Mouse (Mus musculus) ES-E14 (cell line): ENCODE measurements around the gene Lancl2. TPM values are rescaled to one million over a fixed set of nuclear protein-coding genes. Genes with fewer than 3 reads are reported as not detected.

Experiments used
- DNase-seq: peaks from one replicate; pipeline ENCODE4 v3.0.0-alpha.2; 2013; ENCODE audit warnings: low read depth, low spot score
- H3K27ac ChIP-seq: 2 replicates; pipeline ENCODE4 v1.5.1; 2012; ENCODE audit warnings: low read depth, mild to moderate bottlenecking, low read length, moderate library complexity, mixed read lengths; ENCODE audit not compliant: poor library complexity, insufficient read depth, severe bottlenecking
- H3K36me3 ChIP-seq: 2 replicates; pipeline ENCODE4 v1.6.1; 2012; ENCODE audit warnings: mild to moderate bottlenecking, low read length, moderate library complexity, mixed read lengths; ENCODE audit not compliant: control insufficient read depth, poor library complexity, insufficient read depth, severe bottlenecking
- H3K4me1 ChIP-seq, 2 experiments: fragments of 150-350 bp in 1 of 2; sonication (generic) in 1 of 2; 2 replicates each; pipeline ENCODE4 v1.6.1; 2012; ENCODE audit warnings: low read length in 2 of 2, mild to moderate bottlenecking in 1 of 2, mixed read lengths in 1 of 2; ENCODE audit not compliant: control insufficient read depth in 2 of 2, insufficient read depth in 2 of 2, poor library complexity in 1 of 2
- H3K4me3 ChIP-seq, 2 experiments: fragments of 150-350 bp in 1 of 2; sonication (generic) in 1 of 2; 2 replicates each; pipeline ENCODE4 v1.5.1; 2012; ENCODE audit warnings: low read length in 2 of 2, low read depth in 1 of 2, mild to moderate bottlenecking in 1 of 2, mixed read lengths in 1 of 2; ENCODE audit not compliant: insufficient read depth in 1 of 2, poor library complexity in 1 of 2, severe bottlenecking in 1 of 2
- H3K9ac ChIP-seq: 2 replicates; pipeline ENCODE4 v1.6.1; 2012; ENCODE audit warnings: low read depth, mild to moderate bottlenecking, low read length, mixed read lengths; ENCODE audit not compliant: poor library complexity, insufficient read depth, severe bottlenecking
- H3K9me3 ChIP-seq: fragments of 150-350 bp; sonication (generic); 2 replicates; pipeline ENCODE4 v1.6.1; 2012; ENCODE audit warnings: low read depth, mild to moderate bottlenecking, low read length; ENCODE audit not compliant: control insufficient read depth, insufficient read depth
- CHD2 ChIP-seq: IDR thresholded peaks from 2 replicates; pipeline ENCODE4 v1.6.1; 2014; ENCODE audit warnings: mild to moderate bottlenecking, low read depth, low read length, inconsistent platforms
- HCFC1 ChIP-seq: IDR thresholded peaks from 2 replicates; pipeline ENCODE4 v1.6.1; 2012; ENCODE audit warnings: low read length, inconsistent platforms, borderline replicate concordance; ENCODE audit not compliant: insufficient read depth
- MAFK ChIP-seq: IDR thresholded peaks from 2 replicates; pipeline ENCODE4 v1.6.1; 2014; ENCODE audit warnings: mild to moderate bottlenecking, low read depth, low read length, inconsistent platforms; ENCODE audit not compliant: insufficient read depth
- ZC3H11A ChIP-seq: IDR thresholded peaks from 2 replicates; pipeline ENCODE4 v1.6.1; 2012; ENCODE audit warnings: low read depth, mild to moderate bottlenecking, inconsistent platforms, low read length, borderline replicate concordance
- ZNF384 ChIP-seq: IDR thresholded peaks from 2 replicates; pipeline ENCODE4 v1.6.1; 2012; ENCODE audit warnings: low read depth, low read length, inconsistent platforms
- in situ Hi-C, 2 experiments: fragments of 600-800 bp; cut with MboI; formaldehyde crosslinking; loops; one replicate each; pipeline ENCODE4 v1.15.1; 2025; ENCODE audit warnings: low sequenced_read_pairs in 2 of 2, inconsistent platforms in 1 of 2; ENCODE audit not compliant: unreplicated experiment in 2 of 2
- total RNA-seq: library from RNA; depleted of rRNA; stranded (reverse); fragments of 300-350 nt; gene quantifications from 2 replicates; pipeline ENCODE4 v1.2.3, GENCODE M21; 2012; rRNA removed

The Lancl2 gene
- total RNA-seq, 1 experiment, result 13.6 TPM

DNA sequence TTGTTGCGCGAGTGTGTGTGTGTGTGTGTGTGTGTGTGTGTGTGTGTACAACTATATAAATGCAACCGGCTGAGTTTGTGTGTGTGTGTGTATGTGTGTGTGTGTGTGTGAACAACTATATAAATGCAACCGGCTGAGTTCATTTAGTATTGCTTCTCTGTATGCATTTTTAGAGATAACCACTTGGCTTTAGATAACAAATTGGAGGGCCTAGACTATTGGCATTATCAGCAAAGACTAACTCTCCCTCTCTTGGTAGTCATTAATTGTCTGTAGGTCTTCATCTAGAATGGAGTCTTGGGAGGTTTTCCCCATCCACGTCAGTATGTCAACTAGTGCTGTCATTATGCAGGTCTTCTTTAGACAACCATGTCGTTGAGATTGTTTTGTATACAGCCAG lies 85.0 kb downstream of the Lancl2 start:
- no peak overlapping the region for H3K27ac ChIP-seq
- in situ Hi-C loops, result no loop called here
- TF ChIP-seq ZC3H11A, result no peak
- TF ChIP-seq ZNF384, result no peak
- TF ChIP-seq CHD2, result no peak
- TF ChIP-seq MAFK, result no peak
- TF ChIP-seq HCFC1, result no peak

More for the DNA sequence above, 85.0 kb downstream of the Lancl2 start:
- no peaks in the 10 kb centered on the region for H3K9me3 ChIP-seq
- H3K9ac ChIP-seq, result no peak overlapping the region
- H3K4me1 ChIP-seq, result no peaks in the 10 kb centered on the region
- no peak overlapping the region for H3K4me3 ChIP-seq
- no peaks in the 10 kb centered on the region for H3K36me3 ChIP-seq
- DNase-seq, result no peak

Other genes with a start within 250 kb of the Lancl2 start
- gene Ppm1k, start 167.1 kb upstream of the Lancl2 start, total RNA-seq, result 3.5 and 5.4 TPM in 2 replicates
- gene Herc6, start 121.5 kb upstream of the Lancl2 start, total RNA-seq, result 0.36 and 0.69 TPM in 2 replicates
- 4.0 and 6.0 TPM in 2 replicates for gene Pyurf, start 10.5 kb upstream of the Lancl2 start, total RNA-seq
- 5.7 and 9.0 TPM in 2 replicates for gene Vopp1, start 122.6 kb downstream of the Lancl2 start, total RNA-seq
- gene Vmn1r21, start 147.8 kb downstream of the Lancl2 start, total RNA-seq, result not detected in 2 replicates
- gene Vmn1r22, start 205.5 kb downstream of the Lancl2 start, total RNA-seq, result not detected in 2 replicates
- gene Vmn1r23, start 224.3 kb downstream of the Lancl2 start, total RNA-seq, result not detected in 2 replicates